Mouse (Mus musculus) cerebellum, adult 2 months (tissue): Measurements from ENCODE around the gene Mrpl17. TPM values are rescaled to one million over a fixed set of nuclear protein-coding genes. Genes with fewer than 3 reads are reported as not detected.
"Not testable (repeated sequence)": the region's sequence is repeated elsewhere in the genome, so short reads cannot be mapped to it uniquely, and the experiment has no call there.

Experiments used
- DNase-seq, 2 experiments: peaks; one replicate each; pipeline ENCODE4 v3.0.0; 2021
- H3K27ac ChIP-seq: fragments of 200-500 bp; 2 replicates; pipeline ENCODE4 v1.5.1; 2012; ENCODE audit warnings: low read length, control low read depth, inconsistent platforms; ENCODE audit not compliant: insufficient read depth
- H3K27me3 ChIP-seq: fragments of 200-500 bp; 2 replicates; pipeline ENCODE4 v1.6.1; 2012; ENCODE audit warnings: inconsistent platforms, mild to moderate bottlenecking, low read length, moderate library complexity; ENCODE audit not compliant: control insufficient read depth, insufficient read depth
- H3K4me1 ChIP-seq: fragments of 200-500 bp; 2 replicates; pipeline ENCODE4 v1.6.1; 2011; ENCODE audit warnings: low read length; ENCODE audit not compliant: control insufficient read depth, insufficient read depth
- H3K4me3 ChIP-seq: fragments of 200-500 bp; replicated peaks from 2 replicates; pipeline ENCODE3; 2011; ENCODE audit warnings: mild to moderate bottlenecking, low read depth, low read length, control low read depth; ENCODE audit not compliant: insufficient read depth
- CTCF ChIP-seq: fragments of 200-500 bp; IDR thresholded peaks from 2 replicates; pipeline ENCODE4 v1.5.1; 2011; ENCODE audit warnings: low read depth, mild to moderate bottlenecking, control low read depth, low read length, moderate library complexity, borderline replicate concordance; ENCODE audit not compliant: insufficient read depth
- POLR2A ChIP-seq: fragments of 200-500 bp; IDR thresholded peaks from 2 replicates; pipeline ENCODE4 v1.6.1; 2011; ENCODE audit warnings: low read length, control low read depth, borderline replicate concordance; ENCODE audit not compliant: insufficient read depth
- WGBS: fragments of 180-500 bp; shearing (Covaris S2); methylation state at CpG from one replicate; pipeline ENCODE4 v1.1.7; 2018; 5-methylcytosine and 5-hydroxymethylcytosine counted together
- polyA plus RNA-seq: library from polyadenylated mRNA; depleted of rRNA; stranded (reverse); fragments of >200 nt; gene quantifications from 2 replicates; pipeline ENCODE4 v1.2.3, GENCODE M21; 2012; rRNA removed

The Mrpl17 gene
- polyA plus RNA-seq, result 183 and 191 TPM in 2 replicates

- Histone ChIP-seq H3K4me1 (no peaks in the 10 kb centered on the region), H3K27me3 (no peaks in the 10 kb centered on the region), H3K4me3 (peak within 1 kb of the TSS; percentile 76), H3K27ac (peak within 1 kb of the TSS; percentile 39)
- under 1% methylated on average over 52 of the region's 52 CpGs for WGBS
- peak; percentile 100 for DNase-seq
- TF ChIP-seq CTCF (peak; percentile 69), POLR2A (peak; percentile 63)
Observed at GRCm38 (mm10) chr7:105810877-105811489, at the start of gene Mrpl17. Mrpl17 (minus strand) TSS chr7:105811099.

- H3K4me1 ChIP-seq, H3K4me3 ChIP-seq, H3K27ac ChIP-seq, H3K27me3 ChIP-seq, DNase-seq: not testable (repeated sequence)
- no CpG with 5 or more reads among the region's 2 CpGs for WGBS
Observed at GRCm38 (mm10) chr7:105855718-105856560, 45.0 kb upstream of the Mrpl17 start.

GRCm38 (mm10) chr7:105824281-105824680 lies 13.4 kb upstream of the Mrpl17 start:
- no peak overlapping the region for H3K27ac ChIP-seq
- H3K4me3 ChIP-seq, result no peak overlapping the region
- 51% methylated on average over 7 of the region's 7 CpGs for WGBS
- H3K27me3 ChIP-seq, result no peaks in the 10 kb centered on the region
- H3K4me1 ChIP-seq, result no peaks in the 10 kb centered on the region
- DNase-seq, result no peak
- TF ChIP-seq CTCF (no peak), POLR2A (no peak)

GRCm38 (mm10) chr7:105818483-105818882 lies 7.6 kb upstream of the Mrpl17 start:
- Histone ChIP-seq H3K4me1 (no peaks in the 10 kb centered on the region), H3K27me3 (no peaks in the 10 kb centered on the region), H3K27ac (no peak overlapping the region), H3K4me3 (no peak overlapping the region)
- no peak for DNase-seq
- WGBS, result 0% methylated on average over 1 of the region's 1 CpGs
- TF ChIP-seq CTCF, result peak; percentile 33; the same call in 1 of the 2 replicates
- no peak for TF ChIP-seq POLR2A

GRCm38 (mm10) chr7:105816736-105817135 lies 5.8 kb upstream of the Mrpl17 start:
- no peak for TF ChIP-seq POLR2A

GRCm38 (mm10) chr7:105813326-105813725 lies 2.4 kb upstream of the Mrpl17 start:
- Histone ChIP-seq H3K27ac (no peak overlapping the region), H3K27me3 (no peaks in the 10 kb centered on the region), H3K4me1 (no peaks in the 10 kb centered on the region), H3K4me3 (no peak overlapping the region)
- 80% methylated on average over 3 of the region's 3 CpGs for WGBS
- DNase-seq, result no peak
- no peak for TF ChIP-seq POLR2A
- no peak for TF ChIP-seq CTCF

More at GRCm38 (mm10) chr7:105816736-105817135, 5.8 kb upstream of the Mrpl17 start:
- DNase-seq, result no peak
- Histone ChIP-seq H3K27me3 (no peaks in the 10 kb centered on the region), H3K4me3 (no peak overlapping the region), H3K27ac (no peak overlapping the region), H3K4me1 (no peaks in the 10 kb centered on the region)

- no peaks in the 10 kb centered on the region for H3K4me1 ChIP-seq
- no peak overlapping the region for H3K4me3 ChIP-seq
- no peak overlapping the region for H3K27ac ChIP-seq
- H3K27me3 ChIP-seq, result no peaks in the 10 kb centered on the region
- 85% methylated on average over 3 of the region's 3 CpGs for WGBS
- TF ChIP-seq POLR2A, result no peak
- TF ChIP-seq CTCF, result no peak
- no peak for DNase-seq
Observed at GRCm38 (mm10) chr7:105812566-105812965, 1.7 kb upstream of the Mrpl17 start.

- no peaks in the 10 kb centered on the region for H3K27me3 ChIP-seq
- H3K4me1 ChIP-seq, result no peaks in the 10 kb centered on the region
Observed at GRCm38 (mm10) chr7:105811516-105811915, 617 bp upstream of the Mrpl17 start.

More at GRCm38 (mm10) chr7:105811516-105811915, 617 bp upstream of the Mrpl17 start:
- peak overlapping the region; percentile 15 for H3K4me3 ChIP-seq
- TF ChIP-seq CTCF (no peak), POLR2A (no peak)
- DNase-seq, result peak; percentile 21 to 41
- no peak overlapping the region for H3K27ac ChIP-seq
